Mouse (Mus musculus) G1E (cell line): ENCODE data around the gene Cryba4.

ENCODE experiments used
- CTCF ChIP-seq: IDR thresholded peaks from 2 replicates; pipeline ENCODE4 v1.5.1; 2012; ENCODE audit warnings: low read depth, low read length, inconsistent platforms, mixed read lengths
- GATA1 ChIP-seq: IDR thresholded peaks from 2 replicates; pipeline ENCODE4 v1.6.1; 2012; ENCODE audit warnings: borderline replicate concordance, low read length, inconsistent platforms, mixed read lengths
- TAL1 ChIP-seq: conservative IDR thresholded peaks from 2 replicates; pipeline ENCODE4 v1.6.1; 2012; ENCODE audit warnings: low read depth, low read length, inconsistent platforms, mixed read lengths

GRCm38 (mm10) chr5:112242361-112242778, 9.9 kb downstream of the Cryba4 start:
- no peak for TF ChIP-seq CTCF
- TF ChIP-seq TAL1: peak; percentile 61
- TF ChIP-seq GATA1: no peak
